Mouse (Mus musculus) neural tube, embryonic 14.5 days (tissue): ENCODE results near the gene Mafb. TPM values are rescaled to one million over a fixed set of nuclear protein-coding genes. Genes with fewer than 3 reads are reported as not detected.

Experiments
- ATAC-seq: fragments of 200-750 bp; cut with Nextera tagmentation; 2 replicates; pipeline ENCODE4 v1.8.0; 2017; ENCODE audit warnings: low read depth, mild to moderate bottlenecking, moderate TSS enrichment, moderate library complexity
- H3K27ac ChIP-seq: fragments of 300-500 bp; sonication (generic); 2 replicates; pipeline ENCODE4 v1.5.1; 2014; ENCODE audit warnings: low read depth, mild to moderate bottlenecking, control low read depth, low read length, moderate library complexity, mixed read lengths
- H3K27me3 ChIP-seq: fragments of 300-500 bp; sonication (generic); 2 replicates; pipeline ENCODE4 v1.6.1; 2014; ENCODE audit warnings: low read length; ENCODE audit not compliant: control insufficient read depth, insufficient read depth
- H3K36me3 ChIP-seq: fragments of 300-500 bp; sonication (generic); 2 replicates; pipeline ENCODE4 v1.6.1; 2014; ENCODE audit warnings: low read length, mixed read lengths; ENCODE audit not compliant: control insufficient read depth, insufficient read depth
- H3K4me1 ChIP-seq: fragments of 300-500 bp; sonication (generic); 2 replicates; pipeline ENCODE4 v1.6.1; 2014; ENCODE audit warnings: low read length; ENCODE audit not compliant: control insufficient read depth, insufficient read depth
- H3K4me2 ChIP-seq: fragments of 300-500 bp; sonication (generic); 2 replicates; pipeline ENCODE4 v1.6.1; 2014; ENCODE audit warnings: mild to moderate bottlenecking, low read depth, low read length, control low read depth
- H3K4me3 ChIP-seq: fragments of 300-500 bp; sonication (generic); 2 replicates; pipeline ENCODE4 v1.5.1; 2014; ENCODE audit warnings: low read depth, low read length, control low read depth, mixed read lengths
- H3K9ac ChIP-seq: fragments of 300-500 bp; sonication (generic); replicated peaks from 2 replicates; pipeline ENCODE4 v1.6.1; 2014; ENCODE audit warnings: low read depth, mild to moderate bottlenecking, control low read depth, low read length, mixed read lengths
- H3K9me3 ChIP-seq: fragments of 300-500 bp; sonication (generic); 2 replicates; pipeline ENCODE4 v1.6.1; 2016; ENCODE audit warnings: low read length; ENCODE audit not compliant: control insufficient read depth
- WGBS: fragments of 180-500 bp; shearing (Covaris S2); extraction: QIAGEN DNeasy Blood & Tissue Kit; methylation state at CpG from one replicate; pipeline ENCODE4 v1.1.7; 2014; 5-methylcytosine and 5-hydroxymethylcytosine counted together
- polyA plus RNA-seq: library from polyadenylated mRNA; unstranded; fragments of >200 nt; fragmentation: Nextera tagmentation; extraction: Ambion mirVana; gene quantifications from 2 replicates; pipeline ENCODE4 v1.2.1, GENCODE M21; 2014

The Mafb gene
- polyA plus RNA-seq, 1 experiment from 2014 or later: 16.7 TPM

DNA sequence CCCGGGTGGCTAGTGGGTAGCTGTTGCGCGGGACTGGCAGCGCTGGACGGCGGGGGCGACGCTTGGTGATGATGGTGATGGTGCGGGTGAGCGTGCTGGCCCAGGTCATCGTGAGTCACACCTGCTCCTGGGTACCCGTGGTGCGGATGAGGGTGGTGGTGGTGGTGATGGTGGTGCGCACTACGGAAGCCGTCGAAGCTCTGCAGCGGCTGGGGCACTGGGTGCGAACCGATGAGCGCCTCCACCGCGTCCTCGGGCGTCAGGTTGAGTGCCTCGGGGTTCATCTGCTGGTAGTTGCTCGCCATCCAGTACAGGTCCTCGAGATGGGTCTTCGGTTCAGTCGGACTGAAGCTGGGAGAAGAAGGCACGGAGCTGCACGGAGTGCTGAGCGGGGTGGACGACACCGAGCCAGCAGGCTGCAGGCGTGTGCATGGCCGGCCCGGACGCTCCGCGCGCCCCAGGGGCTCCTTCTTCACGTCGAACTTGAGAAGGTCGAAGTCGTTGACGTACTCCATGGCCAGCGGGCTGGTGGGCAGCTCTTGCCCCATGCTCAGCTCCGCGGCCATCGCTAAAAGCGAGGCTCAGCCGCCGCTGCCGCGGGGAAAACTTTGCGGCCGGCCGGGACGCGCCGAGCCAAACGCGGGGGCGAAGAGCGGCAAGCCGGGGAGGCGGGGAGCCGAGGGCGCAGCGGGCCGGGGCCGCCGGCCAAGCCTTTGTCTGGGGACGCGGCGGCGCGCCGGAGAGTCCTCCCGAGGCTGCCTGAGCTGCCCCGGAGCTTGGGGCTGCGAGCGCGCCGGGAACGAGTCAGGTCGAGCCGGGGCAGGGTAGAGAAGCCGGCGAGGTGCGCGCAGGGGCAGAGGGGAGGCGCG, 520 bp downstream of the Mafb start:
- no peaks in the 10 kb centered on the region for H3K36me3 ChIP-seq
- peak overlapping the region; percentile 41 for H3K4me3 ChIP-seq
- ATAC-seq: peak; percentile 12
- peaks cover 15% of the 10 kb centered on the region; the same call in 1 of the 2 replicates for H3K4me1 ChIP-seq
- peaks cover 64% of the 10 kb centered on the region for H3K27me3 ChIP-seq
- H3K27ac ChIP-seq: peak overlapping the region; percentile 18
- no peaks in the 10 kb centered on the region for H3K9me3 ChIP-seq
- H3K9ac ChIP-seq: peak overlapping the region; percentile 58
- H3K4me2 ChIP-seq: peak overlapping the region; percentile 95
- WGBS: under 1% methylated on average over 87 of the region's 95 CpGs

DNA sequence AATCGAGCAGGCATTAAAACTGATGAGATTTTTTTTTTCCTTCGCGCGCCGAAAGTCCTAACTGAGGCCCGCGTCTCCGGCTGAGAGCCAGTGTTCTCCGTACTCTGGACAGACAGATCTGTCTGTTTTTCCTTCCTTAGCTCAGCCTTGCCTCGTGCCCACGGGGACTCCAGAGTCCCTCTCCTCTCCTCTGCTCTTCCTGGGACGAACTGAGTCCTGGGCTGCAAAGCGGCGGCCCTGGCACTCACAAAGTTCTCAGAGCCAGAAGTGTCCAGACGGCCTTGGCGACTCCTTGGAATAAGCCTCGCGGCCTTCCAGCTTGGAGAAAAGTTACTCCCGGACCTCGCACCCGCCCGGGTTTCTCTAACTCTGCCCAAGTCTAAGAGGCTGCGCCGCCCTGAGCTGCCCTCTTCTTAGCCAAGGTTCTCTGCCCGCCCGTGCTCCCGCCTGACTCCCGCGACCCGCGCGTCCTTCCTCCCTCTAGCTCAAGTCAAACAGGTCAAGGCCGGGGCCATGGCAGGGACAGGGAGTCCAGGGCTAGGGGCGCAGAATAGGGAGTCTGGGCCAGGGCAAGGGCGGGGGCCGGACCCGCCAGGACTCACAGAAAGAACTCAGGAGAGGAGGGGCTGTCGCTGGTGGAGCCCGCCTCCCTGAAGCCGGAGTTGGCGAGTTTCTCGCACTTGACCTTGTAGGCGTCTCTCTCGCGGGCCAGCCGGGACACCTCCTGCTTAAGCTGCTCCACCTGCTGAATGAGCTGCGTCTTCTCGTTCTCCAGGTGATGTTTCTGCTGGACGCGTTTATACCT, 1.6 kb downstream of the Mafb start:
- no peak for ATAC-seq
- WGBS: under 1% methylated on average over 50 of the region's 50 CpGs
- Histone ChIP-seq H3K36me3 (no peaks in the 10 kb centered on the region), H3K27ac (no peak overlapping the region), H3K9me3 (no peaks in the 10 kb centered on the region), H3K4me3 (peak overlapping the region; percentile 41), H3K27me3 (peaks cover 55% of the 10 kb centered on the region), H3K9ac (peak overlapping the region; percentile 58), H3K4me1 (peaks cover 15% of the 10 kb centered on the region; the same call in 1 of the 2 replicates), H3K4me2 (peak overlapping the region; percentile 95)

DNA sequence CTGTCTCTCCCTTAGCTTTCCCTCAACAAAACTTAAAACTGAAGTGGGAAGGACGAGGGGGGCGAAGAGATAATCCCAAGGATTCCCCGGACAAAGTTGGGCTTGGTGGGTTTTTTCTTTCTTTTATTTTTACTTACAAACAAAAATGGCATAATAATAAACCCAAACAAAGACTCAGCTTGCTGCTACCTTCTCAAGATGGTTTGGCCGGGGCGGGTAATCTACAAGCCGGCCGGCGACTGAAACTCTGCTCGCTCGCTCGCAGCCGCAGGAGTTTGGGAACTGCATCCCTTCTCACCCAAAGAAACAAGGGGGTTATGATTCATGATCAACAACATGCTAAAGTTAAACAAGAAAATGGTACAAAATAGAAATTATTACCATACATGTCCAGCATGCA, 2.2 kb downstream of the Mafb start:
- peak overlapping the region; percentile 95 for H3K4me2 ChIP-seq
- H3K9ac ChIP-seq: peak overlapping the region; percentile 16; the same call in 1 of the 2 replicates
- H3K27ac ChIP-seq: no peak overlapping the region
- no peaks in the 10 kb centered on the region for H3K36me3 ChIP-seq
- H3K4me1 ChIP-seq: peaks cover 15% of the 10 kb centered on the region; the same call in 1 of the 2 replicates
- peak overlapping the region; percentile 41 for H3K4me3 ChIP-seq
- ATAC-seq: no peak
- 1% methylated on average over 12 of the region's 12 CpGs for WGBS
- H3K27me3 ChIP-seq: peaks cover 55% of the 10 kb centered on the region
- H3K9me3 ChIP-seq: no peaks in the 10 kb centered on the region

DNA sequence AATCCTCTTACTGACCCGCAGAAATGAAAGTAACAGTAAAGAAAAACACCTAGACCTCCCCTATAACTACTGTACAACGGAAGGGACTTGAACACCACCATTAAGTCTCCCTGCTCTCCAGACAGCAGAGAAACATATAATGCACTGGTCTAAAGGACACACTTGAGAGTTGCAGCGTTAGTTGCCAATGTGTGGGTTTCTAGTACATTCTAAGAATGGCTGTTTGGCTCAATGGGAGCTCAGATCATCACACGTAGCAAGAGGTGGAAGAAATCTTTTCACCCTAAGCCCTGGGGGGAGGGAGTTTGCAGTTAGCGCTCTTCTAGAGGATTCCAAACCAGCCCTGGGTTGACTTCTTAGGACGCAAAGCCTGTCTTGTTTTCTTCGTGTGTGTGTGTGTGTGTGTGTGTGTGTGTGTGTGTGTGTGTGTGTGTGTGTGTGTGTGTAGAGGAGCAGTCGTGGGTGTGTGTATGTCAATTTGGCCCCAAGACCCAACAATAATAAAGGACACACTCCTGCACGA, 2.7 kb downstream of the Mafb start:
- no peak for ATAC-seq
- H3K4me2 ChIP-seq: peak overlapping the region; percentile 95; the same call in 1 of the 2 replicates
- 1% methylated on average over 9 of the region's 9 CpGs for WGBS
- peaks cover 14% of the 10 kb centered on the region; the same call in 1 of the 2 replicates for H3K4me1 ChIP-seq
- peaks cover 55% of the 10 kb centered on the region for H3K27me3 ChIP-seq
- H3K36me3 ChIP-seq: no peaks in the 10 kb centered on the region
- H3K27ac ChIP-seq: no peak overlapping the region
- H3K9me3 ChIP-seq: no peaks in the 10 kb centered on the region
- H3K9ac ChIP-seq: peak overlapping the region; percentile 16; the same call in 1 of the 2 replicates
- peak overlapping the region; percentile 41 for H3K4me3 ChIP-seq

- Histone ChIP-seq H3K27me3 (peaks cover 56% of the 10 kb centered on the region), H3K27ac (no peak overlapping the region), H3K36me3 (no peaks in the 10 kb centered on the region), H3K4me3 (no peak overlapping the region), H3K4me1 (0 out of 2 replicates have a peak, but pooled peaks cover 8% of the 10 kb centered on the region), H3K9ac (no peak overlapping the region), H3K9me3 (no peaks in the 10 kb centered on the region), H3K4me2 (no peak overlapping the region)
- no peak for ATAC-seq
- 28% methylated on average over 4 of the region's 4 CpGs for WGBS
Observed at GRCm38 (mm10) chr2:160363201-160363600, 3.7 kb downstream of the Mafb start.

GRCm38 (mm10) chr2:160361442-160362121, 5.3 kb downstream of the Mafb start:
- no peaks in the 10 kb centered on the region for H3K36me3 ChIP-seq
- no peak overlapping the region for H3K27ac ChIP-seq
- 13% methylated on average over 16 of the region's 16 CpGs for WGBS
- H3K9ac ChIP-seq: no peak overlapping the region
- H3K9me3 ChIP-seq: no peaks in the 10 kb centered on the region
- H3K27me3 ChIP-seq: peaks cover 53% of the 10 kb centered on the region
- no peak overlapping the region for H3K4me3 ChIP-seq
- no peak overlapping the region for H3K4me2 ChIP-seq
- H3K4me1 ChIP-seq: 0 out of 2 replicates have a peak, but pooled peaks cover 8% of the 10 kb centered on the region
- ATAC-seq: no peak

DNA sequence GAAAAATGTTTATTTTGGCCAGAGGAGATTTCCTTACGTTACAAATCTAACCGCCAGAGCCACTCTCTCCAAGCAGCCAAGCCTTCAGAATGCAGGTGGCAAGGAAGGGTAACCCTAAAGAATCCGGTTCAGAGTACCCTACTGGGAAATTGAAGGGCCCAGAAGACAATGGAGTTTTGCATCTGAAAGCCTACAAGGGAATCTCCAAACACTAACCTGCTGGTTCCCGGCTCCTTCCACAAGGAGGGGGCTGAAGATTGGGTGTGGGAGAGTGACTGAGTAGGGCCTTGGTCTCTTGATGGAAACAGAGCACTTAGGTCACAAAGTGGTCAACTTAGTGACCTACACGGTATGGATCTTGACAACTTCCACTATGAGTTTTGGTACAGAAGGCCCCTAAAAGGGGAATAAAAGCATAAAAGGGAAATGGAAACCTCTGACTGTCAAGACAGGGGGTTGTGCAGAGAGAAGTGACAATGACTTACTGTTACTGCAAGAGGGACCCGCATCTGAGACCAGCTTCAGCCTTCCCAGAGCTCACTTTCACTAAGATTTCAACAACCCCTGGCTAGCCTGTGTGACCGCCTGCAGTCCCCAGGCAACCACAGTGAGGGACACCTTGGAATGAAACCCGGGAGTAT, 6.5 kb downstream of the Mafb start:
- Histone ChIP-seq H3K4me1 (0 out of 2 replicates have a peak, but pooled peaks cover 3% of the 10 kb centered on the region), H3K4me2 (no peak overlapping the region), H3K9ac (no peak overlapping the region), H3K4me3 (no peak overlapping the region), H3K9me3 (no peaks in the 10 kb centered on the region), H3K36me3 (no peaks in the 10 kb centered on the region), H3K27ac (no peak overlapping the region), H3K27me3 (peaks cover 48% of the 10 kb centered on the region)
- 10% methylated on average over 8 of the region's 8 CpGs for WGBS
- no peak for ATAC-seq

- no peak overlapping the region for H3K4me2 ChIP-seq
- no peak for ATAC-seq
- H3K4me1 ChIP-seq: no peaks in the 10 kb centered on the region
- no peak overlapping the region for H3K4me3 ChIP-seq
- H3K36me3 ChIP-seq: no peaks in the 10 kb centered on the region
- peaks cover 40% of the 10 kb centered on the region for H3K27me3 ChIP-seq
- no peak overlapping the region for H3K9ac ChIP-seq
- H3K27ac ChIP-seq: no peak overlapping the region
- WGBS: 8% methylated on average over 4 of the region's 4 CpGs
- no peaks in the 10 kb centered on the region for H3K9me3 ChIP-seq
Observed at GRCm38 (mm10) chr2:160358896-160359295, 8.0 kb downstream of the Mafb start.
